Comparison of ENCODE assay signal across 23 mouse cellular contexts in the genomic region with DNA sequence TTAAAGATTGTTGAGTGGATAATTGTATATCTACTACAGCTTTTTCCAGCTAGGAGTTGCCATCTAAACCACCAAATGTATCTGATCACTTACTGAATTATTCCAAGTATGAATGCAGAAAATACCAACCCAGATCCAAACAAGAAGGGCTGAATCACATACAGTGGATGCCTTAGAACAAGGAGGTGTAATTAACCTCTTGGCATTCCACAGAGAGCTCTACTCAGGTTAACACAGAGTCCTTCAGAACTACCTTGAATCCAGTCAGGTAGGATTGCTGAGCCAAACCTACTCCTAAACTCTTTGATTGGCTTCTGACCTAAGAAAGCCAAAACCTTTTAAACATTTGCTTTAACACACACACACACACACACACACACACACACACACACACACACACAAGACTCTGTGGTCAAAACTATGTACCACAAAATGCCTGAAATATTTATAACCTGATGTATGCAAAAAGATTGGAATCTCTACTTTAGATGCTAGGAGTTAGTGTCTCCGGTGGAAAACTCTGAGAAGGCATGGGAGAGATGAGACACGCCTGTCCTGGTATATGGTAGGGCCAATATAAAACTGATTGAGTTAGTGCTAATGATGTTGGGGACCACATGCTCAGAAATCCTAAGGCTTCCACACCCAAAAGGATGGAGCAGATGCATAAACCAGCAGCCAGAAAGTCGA.
A peak's percentile ranks its signal among the peaks of the same experiment; 100 is the strongest.
DNase-seq lines count a peak whose midpoint lies in the region; ATAC-seq lines count a peak whose summit lies in the region.
"Had no signal": no experiment of that assay in that cellular context is flagged by ENCODE, and none has a peak within 500 bp of the region (broad histone marks: within the 10 kb centered on the region; RNA-seq: fewer than 3 reads in every experiment).

No protein-coding gene starts in this region.

- H3K4me2 ChIP-seq in lung, embryonic 16.5 days (ENCODE audit: low read depth, low read length) = no peak overlapping the region
- H3K4me2 ChIP-seq: embryonic facial prominence, embryonic 13.5 days; forebrain, embryonic 13.5 days; heart, embryonic 11.5 days; heart, embryonic 15.5 days; hindbrain, embryonic 13.5 days had no signal

- H3K27ac ChIP-seq in lung, embryonic 16.5 days (ENCODE audit: low read length) = peak overlapping the region; percentile 69
- no peak overlapping the region for H3K27ac ChIP-seq in midbrain, embryonic 10.5 days (replicated peaks)
- H3K27ac ChIP-seq: embryonic facial prominence, embryonic 13.5 days; forebrain, embryonic 13.5 days; heart, adult 2 months; heart, embryonic 15.5 days; hindbrain, embryonic 13.5 days had no signal

- ATAC-seq in lung, embryonic 16.5 days (ENCODE audit: low read depth) = peak; percentile 79
- ATAC-seq: CD4-positive, CD25-positive, alpha-beta regulatory T cell, adult 4 months; forebrain, embryonic 13.5 days; forebrain, postnatal 0 days had no signal

- WGBS in lung, embryonic 16.5 days = 56% methylated on average over 3 of the region's 3 CpGs
- 84% methylated on average over 3 of the region's 3 CpGs for WGBS in midbrain, embryonic 10.5 days

- H3K9me3 ChIP-seq in lung, embryonic 16.5 days (ENCODE audit: control insufficient read depth, low read length) = no peaks in the 10 kb centered on the region
- no peaks in the 10 kb centered on the region for H3K9me3 ChIP-seq in midbrain, embryonic 10.5 days (replicated peaks)
- H3K9me3 ChIP-seq: embryonic facial prominence, embryonic 13.5 days; forebrain, embryonic 13.5 days; G1E; heart, embryonic 15.5 days; hindbrain, embryonic 13.5 days had no signal

- DNase-seq in lung, postnatal 14 days = no peak
- DNase-seq in Muller cell, postnatal 12 days (ENCODE audit: inconsistent ontology term) = peak; percentile 90
- DNase-seq in lung, postnatal 25 days (ENCODE audit: low spot score) = peak; percentile 55
- no peak for DNase-seq in layer of hippocampus, adult 8-10 months (ENCODE audit: low spot score in 2 of 2)
- no peak for DNase-seq in midbrain, embryonic 10.5 days (ENCODE audit: low spot score)
- DNase-seq: adrenal gland, adult 2 months; adrenal gland, postnatal 25 days; B cell, adult 2 months; cerebellum, adult 18-20 months; cerebellum, adult 9-11 months; cerebellum, postnatal 36 days; forebrain, postnatal 0 days; gastrocnemius, postnatal 14 days; heart, adult 2 months; heart, postnatal 14 days had no signal

- peaks cover 7% of the 10 kb centered on the region for H3K4me1 ChIP-seq in lung, embryonic 16.5 days (replicated peaks; ENCODE audit: control insufficient read depth, insufficient read depth, low read length)
- no peaks in the 10 kb centered on the region for H3K4me1 ChIP-seq in midbrain, embryonic 10.5 days
- H3K4me1 ChIP-seq: embryonic facial prominence, embryonic 13.5 days; forebrain, embryonic 13.5 days; hindbrain, embryonic 13.5 days had no signal

- H3K4me3 ChIP-seq in lung, embryonic 16.5 days (ENCODE audit: low read length) = no peak overlapping the region
- no peak overlapping the region for H3K4me3 ChIP-seq in midbrain, embryonic 10.5 days
- H3K4me3 ChIP-seq: embryonic facial prominence, embryonic 13.5 days; forebrain, embryonic 13.5 days; heart, adult 2 months; heart, embryonic 15.5 days; hindbrain, embryonic 13.5 days had no signal

- H3K36me3 ChIP-seq in lung, embryonic 16.5 days (ENCODE audit: control insufficient read depth, insufficient read depth, low read length) = no peaks in the 10 kb centered on the region
- H3K36me3 ChIP-seq in midbrain, embryonic 10.5 days = no peaks in the 10 kb centered on the region
- H3K36me3 ChIP-seq: embryonic facial prominence, embryonic 13.5 days; G1E; heart, embryonic 15.5 days; hindbrain, embryonic 13.5 days had no signal

- H3K9ac ChIP-seq in lung, embryonic 16.5 days (ENCODE audit: low read length) = no peak overlapping the region
- H3K9ac ChIP-seq: embryonic facial prominence, embryonic 13.5 days; forebrain, embryonic 13.5 days; forebrain, postnatal 0 days; heart, embryonic 15.5 days; hindbrain, embryonic 13.5 days had no signal

- H3K27me3 ChIP-seq in lung, embryonic 16.5 days (ENCODE audit: control insufficient read depth, insufficient read depth, low read depth, low read length) = no peaks in the 10 kb centered on the region
- no peaks in the 10 kb centered on the region for H3K27me3 ChIP-seq in midbrain, embryonic 10.5 days (ENCODE audit: low read depth, poor library complexity, severe bottlenecking)
- H3K27me3 ChIP-seq: embryonic facial prominence, embryonic 13.5 days; forebrain, embryonic 13.5 days; heart, embryonic 15.5 days; hindbrain, embryonic 13.5 days had no signal

Comparison
In these comparisons a context has a peak if more than half of its experiments do, and no peak if none do; other contexts are left out.
1. DNase-seq: peak in Muller cell, postnatal 12 days (single experiment) and lung, postnatal 25 days (single experiment); none in lung, postnatal 14 days (single experiment), layer of hippocampus, adult 8-10 months (0 of 2) and midbrain, embryonic 10.5 days (single experiment).